Mouse (Mus musculus) myocyte (in vitro differentiated cells): ENCODE results near the gene Ralgps1. TPM values are rescaled to one million over a fixed set of nuclear protein-coding genes. Genes with fewer than 3 reads are reported as not detected.

Experiments
- H3K27me3 ChIP-seq: one replicate; pipeline ENCODE4 v1.6.1; 2011; ENCODE audit not compliant: control insufficient read depth, insufficient read depth, insufficient read length
- H3K36me3 ChIP-seq: one replicate; pipeline ENCODE4 v1.6.1; 2011; ENCODE audit not compliant: control insufficient read depth, insufficient read depth
- H3K4me2 ChIP-seq: one replicate; pipeline ENCODE4 v1.6.1; 2011; ENCODE audit warnings: low read depth, control low read depth
- H3K4me3 ChIP-seq: one replicate; pipeline ENCODE4 v1.5.1; 2011; ENCODE audit warnings: mild to moderate bottlenecking, control low read depth, moderate library complexity
- H3K79me2 ChIP-seq: one replicate; pipeline ENCODE4 v1.6.1; 2011; ENCODE audit not compliant: control insufficient read depth, insufficient read depth
- H3ac ChIP-seq: one replicate; pipeline ENCODE4 v1.6.1; 2011; ENCODE audit not compliant: control insufficient read depth, insufficient read length
- CEBPB ChIP-seq: IDR thresholded peaks from 2 replicates; pipeline ENCODE4 v1.6.1; 2011; ENCODE audit warnings: mild to moderate bottlenecking, moderate library complexity; ENCODE audit not compliant: poor library complexity, insufficient read depth, severe bottlenecking
- E2F4 ChIP-seq: IDR thresholded peaks from one replicate; pipeline ENCODE4 v1.6.1; 2011; ENCODE audit warnings: mild to moderate bottlenecking, control low read depth, moderate library complexity; ENCODE audit not compliant: insufficient read depth
- MAX ChIP-seq: IDR thresholded peaks from one replicate; pipeline ENCODE4 v1.6.1; 2011; ENCODE audit warnings: low read depth, mild to moderate bottlenecking, control low read depth
- MYOD1 ChIP-seq, 3 experiments: IDR thresholded peaks; one replicate each; pipeline ENCODE4 v1.6.1; 2011; ENCODE audit warnings: control low read depth in 2 of 3, low read depth in 2 of 3, mild to moderate bottlenecking in 2 of 3, moderate library complexity in 1 of 3; ENCODE audit not compliant: insufficient read length in 2 of 3, control insufficient read depth in 1 of 3
- MYOG ChIP-seq, 3 experiments: IDR thresholded peaks; one replicate each; pipeline ENCODE4 v1.6.1; 2011; ENCODE audit warnings: control low read depth in 2 of 3, low read depth in 2 of 3, mild to moderate bottlenecking in 2 of 3; ENCODE audit not compliant: insufficient read length in 2 of 3, control insufficient read depth in 1 of 3, insufficient read depth in 1 of 3
- POLR2A ChIP-seq: IDR thresholded peaks from one replicate; pipeline ENCODE4 v1.6.1; 2011; ENCODE audit warnings: low read depth, mild to moderate bottlenecking, control low read depth, moderate library complexity; ENCODE audit not compliant: insufficient read length
- POLR2AphosphoS2 ChIP-seq: IDR thresholded peaks from one replicate; pipeline ENCODE4 v1.6.1; 2011; ENCODE audit warnings: low read depth, control low read depth; ENCODE audit not compliant: insufficient read length
- REST ChIP-seq: IDR thresholded peaks from one replicate; pipeline ENCODE4 v1.6.1; 2011; ENCODE audit warnings: mild to moderate bottlenecking, control low read depth, moderate library complexity; ENCODE audit not compliant: insufficient read depth, insufficient read length
- SRF ChIP-seq: IDR thresholded peaks from one replicate; pipeline ENCODE4 v1.6.1; 2011; ENCODE audit warnings: low read depth; ENCODE audit not compliant: control insufficient read depth, insufficient read length
- TCF12 ChIP-seq: IDR thresholded peaks from one replicate; pipeline ENCODE4 v1.6.1; 2011; ENCODE audit warnings: mild to moderate bottlenecking, control low read depth; ENCODE audit not compliant: poor library complexity, insufficient read depth, severe bottlenecking
- TCF3 ChIP-seq: IDR thresholded peaks from one replicate; pipeline ENCODE4 v1.6.1; 2011; ENCODE audit warnings: low read depth, control low read depth; ENCODE audit not compliant: insufficient read length
- USF1 ChIP-seq: IDR thresholded peaks from one replicate; pipeline ENCODE4 v1.6.1; 2011; ENCODE audit warnings: low read depth, mild to moderate bottlenecking, control low read depth, moderate library complexity
- polyA plus RNA-seq: library from polyadenylated mRNA; unstranded; fragments of >200 nt; fragmentation: generic; extraction: Trizol; gene quantifications from one replicate; pipeline ENCODE4 v1.2.1, GENCODE M21; 2012; ENCODE audit warnings: missing spikeins

The Ralgps1 gene
- polyA plus RNA-seq, 1 experiment: 1.3 TPM

DNA sequence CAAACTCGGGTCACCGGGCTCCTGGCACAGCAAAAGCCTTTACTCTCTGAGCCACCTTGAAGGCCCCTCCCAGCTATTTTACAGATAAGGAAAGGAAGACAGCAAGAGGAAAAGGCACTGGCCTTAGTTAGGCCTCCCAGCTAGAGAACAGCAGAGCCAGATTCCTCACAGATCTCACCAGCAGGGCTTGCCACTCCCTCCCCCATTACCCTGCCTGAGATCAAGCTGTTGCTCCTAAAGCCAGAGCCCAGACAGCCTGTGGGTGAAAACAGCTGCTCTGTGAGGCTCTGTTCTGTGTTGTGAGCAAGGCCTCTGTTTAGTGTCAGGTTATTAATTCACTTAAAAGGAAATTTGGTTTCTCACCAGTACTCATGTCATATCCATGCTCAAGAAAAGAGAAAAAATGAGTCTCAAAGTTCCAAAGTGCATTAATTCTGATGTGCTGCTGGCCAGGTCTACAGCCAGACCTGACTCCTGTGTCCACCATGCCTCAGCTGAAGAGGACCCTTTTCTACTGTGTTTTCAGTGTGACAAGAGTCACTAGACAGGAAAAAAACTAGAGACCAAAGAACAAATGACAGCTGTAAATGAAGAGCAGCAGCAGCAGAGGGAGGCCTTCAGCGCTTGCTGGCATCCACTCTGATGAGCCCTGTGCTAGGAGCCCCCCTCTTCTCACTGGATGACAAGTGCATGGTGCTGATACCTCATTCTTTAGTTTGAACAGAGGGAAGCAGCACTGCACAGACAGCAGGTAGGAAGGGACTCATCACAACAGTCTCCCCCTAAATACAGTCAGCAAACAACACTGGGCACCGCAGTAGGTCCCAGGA is 55.8 kb downstream of the Ralgps1 start:
- Histone ChIP-seq H3K79me2 (no peaks in the 10 kb centered on the region), H3K4me2 (peak overlapping the region; percentile 46), H3ac (no peak overlapping the region), H3K36me3 (no peaks in the 10 kb centered on the region), H3K27me3 (no peaks in the 10 kb centered on the region), H3K4me3 (no peak overlapping the region)
- peak; percentile 42 to 86 (median 77) for TF ChIP-seq MYOG (IDR thresholded peaks at IDR 0.05; ENCODE audit: control insufficient read depth in 1 of 3, insufficient read depth in 1 of 3, insufficient read length in 2 of 3, low read depth in 2 of 3)
- no peak for TF ChIP-seq USF1
- TF ChIP-seq MYOD1 (IDR thresholded peaks at IDR 0.05; ENCODE audit: control insufficient read depth in 1 of 3, insufficient read length in 2 of 3, low read depth in 2 of 3): peak in 2 of 3 experiments; percentile 73 to 82

DNA sequence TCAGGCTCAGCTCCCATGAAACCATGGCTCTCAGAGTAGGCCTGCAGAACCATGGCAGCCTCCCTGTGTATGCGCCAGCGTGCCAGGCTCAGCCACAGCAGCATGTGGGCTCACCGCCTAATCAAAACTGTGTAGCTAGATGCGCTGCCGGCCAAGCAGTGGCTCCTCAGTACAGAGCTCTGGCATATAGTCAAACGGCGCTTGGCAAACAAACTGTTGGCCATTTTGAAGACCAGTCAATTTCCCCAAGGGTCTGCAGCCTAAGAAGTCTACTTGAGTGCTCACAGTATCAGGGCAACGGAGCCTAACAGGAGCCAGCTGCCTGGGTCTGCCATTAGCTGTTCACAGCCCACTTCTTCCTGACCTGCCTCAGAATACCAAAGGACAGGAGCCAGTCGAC is 61.9 kb downstream of the Ralgps1 start:
- TF ChIP-seq SRF (no peak), MYOD1 (IDR thresholded peaks at IDR 0.05; ENCODE audit: control insufficient read depth in 1 of 3, insufficient read length in 2 of 3, low read depth in 2 of 3) (no peak), POLR2A (no peak), REST (no peak), USF1 (no peak), CEBPB (no peak), TCF3 (no peak), TCF12 (no peak), MYOG (IDR thresholded peaks at IDR 0.05; ENCODE audit: control insufficient read depth in 1 of 3, insufficient read depth in 1 of 3, insufficient read length in 2 of 3, low read depth in 2 of 3) (no peak), E2F4 (no peak), POLR2AphosphoS2 (no peak), MAX (no peak)
- Histone ChIP-seq H3K4me2 (no peak overlapping the region), H3ac (no peak overlapping the region), H3K4me3 (no peak overlapping the region), H3K79me2 (no peaks in the 10 kb centered on the region), H3K27me3 (no peaks in the 10 kb centered on the region), H3K36me3 (no peaks in the 10 kb centered on the region)

GRCm38 (mm10) chr2:33306565-33306964 is 64.7 kb downstream of the Ralgps1 start:
- no peak overlapping the region for H3K4me3 ChIP-seq
- no peaks in the 10 kb centered on the region for H3K79me2 ChIP-seq
- H3K27me3 ChIP-seq: no peaks in the 10 kb centered on the region
- peak overlapping the region; percentile 20 for H3K4me2 ChIP-seq
- no peaks in the 10 kb centered on the region for H3K36me3 ChIP-seq
- TF ChIP-seq MYOG (IDR thresholded peaks at IDR 0.05; ENCODE audit: control insufficient read depth in 1 of 3, insufficient read depth in 1 of 3, insufficient read length in 2 of 3, low read depth in 2 of 3) (no peak), CEBPB (peak; percentile 41; the same call in 1 of the 2 replicates), SRF (no peak)
- H3ac ChIP-seq: no peak overlapping the region

- no peaks in the 10 kb centered on the region for H3K36me3 ChIP-seq
- no peaks in the 10 kb centered on the region for H3K79me2 ChIP-seq
- H3K27me3 ChIP-seq: no peaks in the 10 kb centered on the region
- H3K4me2 ChIP-seq: no peak overlapping the region
- no peak overlapping the region for H3K4me3 ChIP-seq
- TF ChIP-seq POLR2A (no peak), SRF (no peak), POLR2AphosphoS2 (no peak), MYOD1 (IDR thresholded peaks at IDR 0.05; ENCODE audit: control insufficient read depth in 1 of 3, insufficient read length in 2 of 3, low read depth in 2 of 3) (no peak), REST (no peak), USF1 (no peak), MYOG (IDR thresholded peaks at IDR 0.05; ENCODE audit: control insufficient read depth in 1 of 3, insufficient read depth in 1 of 3, insufficient read length in 2 of 3, low read depth in 2 of 3) (no peak), MAX (no peak), CEBPB (no peak), TCF12 (no peak), TCF3 (no peak), E2F4 (no peak)
- H3ac ChIP-seq: no peak overlapping the region
Measured at GRCm38 (mm10) chr2:33303416-33303947, 67.8 kb downstream of the Ralgps1 start.

DNA sequence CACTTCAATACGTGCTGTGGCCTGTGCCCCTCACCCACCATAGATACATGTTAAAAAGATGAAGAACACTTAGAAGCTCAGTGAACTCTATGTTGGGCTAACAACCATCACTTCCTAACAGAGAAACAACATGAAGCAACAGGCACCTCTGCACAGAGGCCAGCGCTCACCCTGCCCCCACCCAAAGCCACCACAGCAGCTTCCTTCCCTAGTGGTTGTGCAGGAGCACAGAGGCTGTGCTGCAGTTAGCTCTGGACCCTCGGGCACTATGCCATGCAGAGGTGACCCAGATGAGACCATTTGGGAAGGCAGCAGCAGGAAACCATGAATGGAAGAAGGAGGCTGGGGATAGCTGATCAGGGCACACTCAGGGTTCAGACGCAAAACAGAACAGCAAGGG is 68.5 kb downstream of the Ralgps1 start:
- Histone ChIP-seq H3K4me3 (no peak overlapping the region), H3K4me2 (no peak overlapping the region)
- TF ChIP-seq CEBPB (no peak), USF1 (no peak), POLR2AphosphoS2 (no peak), MAX (no peak), MYOG (IDR thresholded peaks at IDR 0.05; ENCODE audit: control insufficient read depth in 1 of 3, insufficient read depth in 1 of 3, insufficient read length in 2 of 3, low read depth in 2 of 3) (no peak), POLR2A (no peak), MYOD1 (IDR thresholded peaks at IDR 0.05; ENCODE audit: control insufficient read depth in 1 of 3, insufficient read length in 2 of 3, low read depth in 2 of 3) (no peak), SRF (no peak), TCF3 (no peak), REST (no peak), E2F4 (no peak), TCF12 (no peak)

More for the DNA sequence above, 68.5 kb downstream of the Ralgps1 start:
- H3K36me3 ChIP-seq: no peaks in the 10 kb centered on the region
- H3ac ChIP-seq: no peak overlapping the region
- no peaks in the 10 kb centered on the region for H3K79me2 ChIP-seq
- no peaks in the 10 kb centered on the region for H3K27me3 ChIP-seq
